ENCODE assay signal across 18 mouse cellular contexts in genomic region chr1:56953538-56953937, GRCm38 (mm10). TPM values are rescaled to one million over a fixed set of nuclear protein-coding genes. Genes with fewer than 3 reads are reported as not detected.
DNase-seq lines count a peak whose midpoint lies in the region.
"Had no signal": no experiment of that assay in that cellular context is flagged by ENCODE, and none has a peak within 500 bp of the region (broad histone marks: within the 10 kb centered on the region; RNA-seq: fewer than 3 reads in every experiment).

No protein-coding gene starts in this region.

- peak; percentile 48 for DNase-seq in heart, adult 11 months
- no peak for DNase-seq in heart, postnatal 25 days (ENCODE audit: low spot score)
- peak; percentile 48 for DNase-seq in ES-CJ7 (ENCODE audit: low read depth, low spot score)
- DNase-seq in ZHBTc4 (ENCODE audit: low read depth, low spot score), result peak; percentile 80
- no peak for DNase-seq in thymus, postnatal 10 days (ENCODE audit: low spot score in 2 of 2)
- no peak for DNase-seq in embryo, embryonic 10 days (ENCODE audit: low spot score)
- DNase-seq: adrenal gland, adult 8-10 months; adrenal gland, postnatal 25 days; B cell, adult 2 months; cerebellum, adult 11-12 months; cerebellum, adult 8-10 months; cerebellum, postnatal 10 days; cerebellum, postnatal 36 days; gastrocnemius, postnatal 14 days; heart, adult 18-20 months; heart, postnatal 10 days; heart, postnatal 4 days; kidney, adult 2 months had no signal

- intact Hi-C loops in heart, postnatal 25 days (cut with DNase I), result no loop called here

RNA-seq across cellular contexts. Expression of gene Satb2, which starts 24.9 kb away (rescaled TPM):
- total RNA-seq in heart, postnatal 25 days (2021), result under 1 TPM; 0.34 to 0.39 TPM

Comparison
In these comparisons a context has a peak if more than half of its experiments do, and no peak if none do; other contexts are left out.
1. DNase-seq: peak in heart, adult 11 months (single experiment), ES-CJ7 (single experiment) and ZHBTc4 (single experiment); none in heart, postnatal 25 days (single experiment), thymus, postnatal 10 days (0 of 2) and embryo, embryonic 10 days (single experiment).